Mouse (Mus musculus): ENCODE measurements around the gene Rabggtb.

- TF ChIP-seq GATA1 (IDR thresholded peaks at IDR 0.05; ENCODE audit: borderline replicate concordance, low read length) (no peak), FLI1 (IDR thresholded peaks at IDR 0.05; ENCODE audit: low read length) (no peak)
These were observed 34.5 kb upstream of the Rabggtb start for GRCm38 (mm10) chr3:153947271-153947670.

Measured in megakaryocyte, embryonic 14.5 days (primary cell).